Mouse (Mus musculus): Measurements from ENCODE around the gene Abhd17a.

DNA sequence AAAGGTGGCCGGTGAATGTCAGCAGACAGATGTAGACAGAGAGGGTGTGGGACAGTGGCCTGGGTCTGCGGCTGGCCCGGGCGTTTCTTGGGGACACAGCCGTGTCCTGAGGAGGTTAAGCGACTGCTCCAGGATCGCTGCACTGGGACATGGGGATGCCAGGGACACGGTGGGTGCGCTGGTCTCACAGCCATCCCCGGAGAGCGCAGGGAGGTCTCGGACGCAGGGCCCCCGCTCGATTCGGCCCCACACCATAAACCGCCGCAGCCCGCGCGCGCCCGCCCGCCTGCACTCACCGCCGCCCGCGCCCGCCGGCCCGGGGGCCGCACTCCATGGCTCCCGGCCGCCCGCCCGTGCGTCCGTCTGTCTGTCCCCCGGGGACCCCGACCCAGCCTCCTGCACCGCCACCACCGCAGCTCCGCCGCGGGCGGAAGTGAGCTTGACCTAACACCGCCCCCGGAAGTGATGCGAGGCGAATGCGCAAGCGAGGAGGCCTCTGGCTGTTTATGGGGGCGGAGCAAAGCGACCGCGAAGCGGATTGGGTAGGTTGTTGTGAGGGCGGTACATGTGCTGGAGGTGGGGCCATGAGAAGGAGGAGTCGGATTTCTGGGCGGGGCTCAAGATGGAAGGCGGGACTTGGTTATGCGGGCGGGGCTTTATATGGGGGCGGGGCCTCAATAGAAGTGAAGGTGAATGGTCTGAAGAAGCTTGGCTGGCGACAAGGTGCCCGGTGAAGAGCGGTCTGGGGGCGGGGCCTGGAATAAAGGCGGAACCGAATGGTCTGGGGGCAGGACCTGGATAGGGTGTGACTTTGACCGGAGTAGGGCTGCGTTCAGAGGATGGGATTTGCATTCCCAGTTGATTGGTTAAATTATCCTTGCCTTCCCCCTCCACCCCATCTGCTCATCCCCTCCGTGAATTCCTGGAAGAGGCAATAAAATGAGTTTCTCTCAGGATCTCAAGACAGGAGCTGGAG lies at the start of gene Abhd17a:
- no peak for TF ChIP-seq CTCF (IDR thresholded peaks at IDR 0.05; ENCODE audit: low read depth)
- TF ChIP-seq EP300 (IDR thresholded peaks at IDR 0.05; ENCODE audit: low read depth) = no peak
